Mouse (Mus musculus): Measurements from ENCODE around the gene Cib1.

Cib1 gene

GRCm38 (mm10) chr7:80232489-80233029 lies at the start of gene Cib1, which contains the start of gene Gdpgp1:
TSS of gene Cib1 (minus strand) at chr7:80232813.
TSS of gene Gdpgp1 (plus strand) at chr7:80232865.
- peak; percentile 92 for DNase-seq

GRCm38 (mm10) chr7:80281646-80282045 lies 49.0 kb upstream of the Cib1 start:
- DNase-seq, result no peak

DNA sequence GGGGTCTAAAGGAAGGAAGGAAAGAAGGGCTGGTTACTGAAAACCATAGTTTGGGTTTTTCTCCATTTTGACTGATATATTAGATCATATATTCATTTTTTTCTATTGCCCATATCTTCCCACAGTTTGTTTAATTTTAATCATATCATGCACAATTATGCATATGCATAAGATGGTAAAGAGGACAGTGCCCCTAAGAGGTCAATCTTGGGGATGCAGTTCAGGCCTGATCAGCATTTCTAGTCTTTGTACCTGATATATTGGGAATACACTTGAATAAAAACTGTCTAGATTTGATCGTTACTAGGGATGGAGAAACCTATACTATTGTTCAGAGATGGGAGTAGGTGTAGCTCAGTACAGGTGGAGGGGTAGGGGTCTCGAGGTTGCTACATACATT lies 48.4 kb upstream of the Cib1 start:
- no peak for DNase-seq

GRCm38 (mm10) chr7:80280032-80280431 lies 47.4 kb upstream of the Cib1 start:
- no peak for DNase-seq

GRCm38 (mm10) chr7:80276374-80276773 lies 43.8 kb upstream of the Cib1 start:
- DNase-seq, result no peak

DNA sequence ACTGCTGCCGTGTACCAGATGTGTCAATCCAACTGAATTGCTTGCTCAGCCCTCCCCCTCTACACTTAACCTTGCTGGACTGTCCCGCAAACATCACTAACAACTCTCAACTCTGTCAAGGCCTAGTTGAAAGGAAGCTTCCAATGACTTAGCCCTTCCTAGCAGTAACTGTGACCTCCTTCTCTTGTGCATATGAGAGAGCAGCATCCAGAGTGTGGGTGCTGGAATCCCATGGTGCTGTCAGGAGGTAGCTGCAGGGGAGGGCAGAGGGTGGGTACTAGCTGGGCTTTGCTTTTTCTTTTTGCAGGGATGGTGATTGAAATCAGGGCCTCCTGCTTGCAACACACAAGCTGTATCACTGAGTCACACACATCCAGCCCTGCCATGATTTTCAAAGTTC lies 40.8 kb upstream of the Cib1 start:
- DNase-seq, result no peak

DNA sequence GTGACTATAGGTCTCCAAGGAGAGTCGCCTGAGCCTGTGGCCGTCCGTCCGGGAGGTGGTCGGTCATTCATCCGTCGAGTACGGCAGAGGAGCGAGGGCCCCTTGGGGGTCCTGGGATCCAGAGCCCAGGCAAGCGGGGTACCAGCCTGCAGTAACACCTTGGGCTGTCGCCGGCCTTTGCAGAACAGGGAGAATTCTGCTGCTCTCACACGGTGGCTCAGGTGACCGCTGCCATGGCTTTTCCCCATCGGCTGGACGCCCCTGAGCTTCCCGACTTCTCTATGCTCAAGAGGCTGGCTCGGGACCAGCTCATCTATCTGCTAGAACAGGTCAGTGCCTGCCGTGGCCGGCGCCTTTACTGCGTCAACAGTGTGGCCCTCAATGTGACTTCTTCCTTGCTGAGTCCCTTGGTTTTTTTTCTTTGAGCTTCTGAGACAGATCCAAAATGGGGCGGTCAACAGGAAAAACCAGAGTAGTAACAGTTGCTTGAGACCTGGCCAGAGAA lies 37.2 kb upstream of the Cib1 start:
- DNase-seq, result peak; percentile 36

DNA sequence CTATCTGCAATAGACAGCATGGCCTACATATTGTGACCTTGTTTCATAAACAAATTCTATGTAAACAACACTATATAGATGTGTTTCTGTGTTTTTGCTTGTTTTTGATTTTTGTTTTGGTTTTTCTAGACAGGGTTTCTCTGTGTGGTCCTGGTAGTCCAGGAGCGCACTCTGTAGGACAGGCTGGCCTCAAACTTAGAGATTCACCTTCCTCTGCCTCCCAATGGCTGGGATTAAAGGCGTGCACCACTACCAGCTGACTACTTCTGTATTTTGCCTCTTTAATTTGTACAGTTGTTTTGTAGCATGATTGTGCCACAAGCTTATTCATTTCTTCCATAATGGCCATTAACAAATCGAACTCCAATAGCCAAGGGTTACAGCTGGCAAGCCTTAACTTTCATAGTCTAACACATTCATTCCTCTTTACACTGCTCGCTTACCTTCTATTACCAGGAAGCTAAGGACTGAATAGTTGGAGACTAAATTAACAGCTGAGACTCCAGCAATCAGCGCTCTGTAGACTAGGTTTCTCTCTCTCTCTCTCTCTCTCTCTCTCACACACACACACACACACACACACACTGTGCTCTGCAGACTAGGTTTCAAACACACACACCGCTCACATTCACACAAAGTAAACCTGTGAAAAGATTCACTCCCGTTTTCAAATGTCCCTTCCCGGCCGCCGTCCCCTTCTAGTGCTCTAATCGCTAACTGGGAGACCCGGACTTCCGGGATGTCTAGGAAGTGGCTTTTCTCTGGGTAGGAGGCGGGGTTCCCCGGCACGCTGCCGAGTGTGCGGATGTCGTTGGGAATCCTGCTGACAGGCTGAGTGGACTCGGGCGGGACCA lies 36.5 kb upstream of the Cib1 start, which contains the start of gene Vps33b:
Vps33b (plus strand) TSS at position 753 of the 854 bp plus-strand sequence.
- peak; percentile 99 for DNase-seq

DNA sequence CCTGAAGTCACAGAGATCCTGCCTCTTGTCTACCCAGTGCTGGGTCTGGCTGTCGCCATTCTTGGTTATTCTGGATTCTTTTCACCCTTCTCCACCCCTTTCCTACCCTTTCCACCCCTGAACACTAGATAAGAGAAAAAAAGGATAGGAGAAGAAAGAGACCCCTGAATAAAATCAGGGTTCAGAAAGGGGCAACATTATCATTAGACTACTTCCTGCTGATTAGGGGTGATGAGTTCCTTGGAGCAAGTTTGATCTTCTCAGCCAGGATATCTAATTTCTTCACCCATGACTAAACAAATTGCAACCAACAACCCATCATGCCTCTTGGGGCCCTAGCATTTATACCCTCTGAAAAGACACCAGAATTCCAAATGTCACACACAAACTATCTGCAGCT lies 35.2 kb upstream of the Cib1 start:
- DNase-seq, result no peak

DNA sequence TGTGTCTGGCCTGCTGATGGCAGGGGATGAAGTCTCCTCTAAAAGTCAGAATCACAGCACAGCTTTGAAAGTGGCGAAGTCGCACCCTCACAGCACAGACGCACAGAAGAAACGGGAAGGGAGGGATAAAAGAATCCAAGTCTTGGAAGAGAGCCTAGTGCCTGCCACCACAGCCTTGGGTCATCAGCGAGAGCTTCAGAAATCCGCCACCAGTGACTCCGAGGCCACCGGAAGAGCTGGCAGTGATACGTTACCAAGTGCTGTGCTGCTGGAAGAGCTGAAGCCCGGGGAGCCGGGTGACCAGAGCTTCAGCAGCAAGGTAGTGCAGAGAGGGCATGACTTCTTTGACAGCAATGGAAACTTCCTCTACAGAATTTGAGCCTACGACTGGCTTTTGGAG lies 32.0 kb upstream of the Cib1 start:
- DNase-seq, result no peak

DNA sequence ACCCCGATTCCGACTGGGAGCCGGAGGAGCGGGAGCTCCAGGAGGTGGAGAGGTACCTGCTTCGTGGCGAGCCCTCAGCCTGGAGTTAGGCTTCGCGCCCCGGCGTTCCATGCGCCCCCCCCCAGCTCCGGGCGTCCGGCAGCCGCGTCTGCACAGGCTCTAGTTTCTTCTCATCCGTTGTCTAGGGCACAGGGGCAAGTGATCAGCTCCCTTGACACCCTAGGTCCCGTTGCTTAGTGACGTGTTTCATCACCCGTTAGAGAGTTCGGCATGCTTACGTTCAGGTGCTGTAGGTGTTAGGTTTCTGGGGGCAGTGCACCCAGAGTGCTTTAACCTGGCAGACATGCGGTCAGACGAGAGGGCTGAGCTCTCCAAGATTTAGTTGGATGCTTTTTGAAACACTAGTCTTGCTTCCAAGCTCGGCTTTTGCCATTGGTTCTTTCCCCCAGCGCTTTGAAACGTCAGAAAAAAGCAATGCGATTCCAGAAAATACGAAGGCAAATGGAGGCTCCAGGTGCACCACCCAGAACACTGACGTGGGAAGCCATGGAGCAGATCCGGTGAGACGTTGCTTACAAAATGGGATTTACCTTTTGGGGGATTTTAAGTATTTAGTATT lies 28.9 kb upstream of the Cib1 start:
- peak; percentile 22 for DNase-seq

DNA sequence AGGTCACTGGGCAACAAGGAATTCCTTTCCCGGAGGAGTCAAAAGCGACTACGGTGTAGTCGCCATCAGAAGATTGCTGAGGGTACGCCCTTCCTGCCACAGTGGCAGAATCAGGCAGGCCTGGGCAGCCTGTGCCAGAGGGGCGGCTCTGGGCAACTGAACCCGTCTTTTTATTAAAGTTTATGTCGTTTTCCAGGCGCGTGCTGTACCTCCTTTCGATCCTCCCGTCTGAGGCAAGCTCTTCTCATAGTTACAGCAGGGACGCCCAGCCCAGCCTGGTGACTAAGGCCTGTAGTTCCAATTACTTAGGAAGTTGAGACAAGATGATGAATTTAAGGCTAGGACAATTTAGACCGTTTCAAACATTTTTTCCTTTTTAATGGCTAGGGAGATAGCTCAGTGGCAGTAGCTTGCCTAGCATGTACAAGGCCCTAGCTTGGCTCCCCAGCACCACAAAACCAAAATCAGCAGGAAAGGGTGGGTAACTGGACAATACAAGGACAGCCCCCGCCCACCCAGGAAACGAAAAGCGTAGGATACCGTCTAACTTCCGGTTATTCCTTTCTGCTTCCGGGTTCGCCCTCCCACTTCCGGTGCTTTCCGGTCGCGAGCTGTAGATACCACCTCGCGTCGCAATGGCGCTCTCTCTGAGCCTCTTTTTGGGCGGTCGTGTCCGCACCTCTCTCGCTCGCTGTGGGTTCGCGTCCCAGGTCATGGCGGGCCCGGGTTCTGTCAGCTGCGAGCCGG lies 28.2 kb upstream of the Cib1 start, which contains the start of gene Ngrn:
Ngrn (plus strand) TSS at position 591 of the 747 bp plus-strand sequence.
- peak; percentile 82 for DNase-seq

GRCm38 (mm10) chr7:80257706-80258105 lies 25.1 kb upstream of the Cib1 start:
- DNase-seq, result no peak

GRCm38 (mm10) chr7:80255981-80256380 lies 23.4 kb upstream of the Cib1 start:
- DNase-seq, result no peak

DNA sequence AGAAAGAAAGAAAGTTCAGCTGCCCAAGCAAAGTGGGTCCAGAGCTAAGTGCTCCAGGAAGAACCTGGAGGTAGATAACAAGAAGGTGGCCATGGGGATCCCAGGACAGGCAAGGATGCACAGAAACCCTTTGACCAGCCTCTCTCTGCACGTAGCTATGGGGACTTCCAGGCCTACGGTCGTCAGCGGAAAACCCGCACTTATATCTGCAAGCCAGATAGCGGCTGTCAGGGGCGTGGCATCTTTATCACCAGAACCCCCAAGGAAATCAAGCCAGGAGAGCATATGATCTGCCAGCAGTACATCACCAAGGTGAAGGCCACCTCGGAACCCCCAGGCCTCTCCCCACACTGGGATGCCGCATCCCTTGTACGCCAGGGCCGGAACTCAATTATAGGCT lies 20.3 kb upstream of the Cib1 start:
- no peak for DNase-seq

GRCm38 (mm10) chr7:80252437-80252836 lies 19.8 kb upstream of the Cib1 start:
- DNase-seq, result no peak

GRCm38 (mm10) chr7:80246859-80247258 lies 14.2 kb upstream of the Cib1 start:
- DNase-seq, result no peak

DNA sequence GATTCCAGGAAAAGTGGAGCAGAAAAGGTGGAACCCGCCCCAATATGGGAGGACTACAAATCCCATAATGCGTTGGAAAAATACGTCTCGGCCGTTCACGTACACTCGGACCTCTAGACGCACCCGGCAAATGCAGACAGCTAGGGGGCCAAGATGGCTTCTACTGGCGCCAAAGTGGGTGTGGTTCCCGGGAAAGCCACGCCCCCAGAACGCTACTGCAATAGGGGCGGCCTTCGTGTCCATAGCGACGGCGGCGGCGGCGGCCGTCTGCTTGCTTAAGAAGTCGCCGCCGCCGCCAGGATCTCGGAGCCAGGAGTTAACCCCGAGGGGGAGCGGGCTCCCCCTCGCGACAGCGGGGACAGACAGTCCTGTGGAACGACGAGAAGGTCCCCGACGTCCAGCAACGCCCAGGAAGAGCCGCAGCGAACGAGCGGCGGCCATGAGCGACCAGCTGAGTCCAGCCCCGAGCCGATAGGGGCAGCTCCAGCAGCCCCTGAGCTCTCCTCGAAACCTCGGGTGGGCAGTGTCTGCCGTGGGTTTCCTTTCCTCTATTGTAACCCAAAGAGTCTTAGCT lies 13.6 kb upstream of the Cib1 start, which contains the start of gene Ttll13:
Ttll13 (plus strand) TSS at position 229 of the 574 bp plus-strand sequence.
- peak; percentile 96 for DNase-seq

DNA sequence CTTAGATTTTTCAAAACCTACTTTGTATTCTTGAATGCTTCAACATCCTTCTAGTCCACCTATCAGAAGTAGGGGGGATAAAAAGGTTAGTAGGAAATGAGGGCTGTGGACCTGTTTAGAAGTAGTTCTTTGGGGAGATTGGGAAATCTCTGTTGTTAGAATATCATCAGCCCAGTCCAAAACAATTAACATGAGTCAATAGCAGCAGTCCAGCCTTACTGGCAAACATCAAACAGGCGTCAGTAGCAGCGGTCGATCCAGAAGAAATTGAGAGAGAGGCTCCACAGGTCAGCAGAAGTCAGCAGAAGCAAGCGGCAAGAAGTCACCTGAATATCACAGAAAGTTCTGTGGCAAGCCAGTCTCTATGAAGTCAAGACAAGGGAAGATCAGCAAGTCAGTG lies 12.2 kb upstream of the Cib1 start:
- no peak for DNase-seq

DNA sequence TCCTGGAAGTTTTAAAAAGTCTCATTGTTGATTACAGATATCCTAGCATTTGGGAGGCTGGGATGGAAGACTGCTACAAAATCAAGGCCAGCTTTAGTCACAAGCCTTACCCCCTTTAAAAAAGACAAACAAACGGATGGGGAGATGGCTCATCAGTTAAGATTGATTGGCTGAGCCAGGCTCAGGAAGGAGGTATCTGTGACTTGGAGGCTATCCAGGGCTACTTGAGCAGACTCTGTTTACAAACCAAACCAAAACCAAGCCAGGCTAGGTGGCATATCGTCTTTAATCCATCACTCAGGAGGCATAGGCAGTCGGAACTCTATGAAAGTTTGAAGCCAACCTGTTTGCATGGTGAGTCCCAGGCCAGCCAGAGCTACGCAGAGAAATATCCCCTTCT lies 9.0 kb upstream of the Cib1 start:
- no peak for DNase-seq

GRCm38 (mm10) chr7:80238542-80238941 lies 5.9 kb upstream of the Cib1 start:
- DNase-seq, result no peak

DNA sequence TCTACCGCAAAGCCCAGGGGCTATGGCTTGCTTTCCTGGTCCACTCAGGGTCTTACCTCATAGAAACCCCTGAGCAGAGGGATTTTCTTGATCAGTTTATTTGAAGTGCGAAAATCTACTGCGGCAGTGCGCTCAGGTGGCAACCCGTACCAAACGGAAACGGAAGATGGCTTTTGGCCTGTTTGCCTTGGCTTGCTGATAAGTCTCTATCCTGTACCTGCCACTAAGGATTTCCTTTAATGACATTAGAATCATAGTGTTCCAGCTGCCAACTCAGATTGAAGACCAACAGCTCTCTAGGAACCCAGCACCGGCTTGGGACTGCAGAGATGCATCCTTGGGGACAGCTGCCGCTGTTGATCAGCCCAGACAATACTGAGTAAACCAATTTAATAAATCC lies 1.2 kb upstream of the Cib1 start:
- DNase-seq, result no peak
